Mouse (Mus musculus): Measurements from ENCODE around the gene Sp8. TPM values are rescaled to one million over a fixed set of nuclear protein-coding genes. Genes with fewer than 3 reads are reported as not detected.

Sp8 gene
- polyA plus RNA-seq (2015; fragmentation: Nextera tagmentation; extraction: Ambion mirVana) = 0.07 TPM in 1 of 2 replicates, not detected in the other

DNA sequence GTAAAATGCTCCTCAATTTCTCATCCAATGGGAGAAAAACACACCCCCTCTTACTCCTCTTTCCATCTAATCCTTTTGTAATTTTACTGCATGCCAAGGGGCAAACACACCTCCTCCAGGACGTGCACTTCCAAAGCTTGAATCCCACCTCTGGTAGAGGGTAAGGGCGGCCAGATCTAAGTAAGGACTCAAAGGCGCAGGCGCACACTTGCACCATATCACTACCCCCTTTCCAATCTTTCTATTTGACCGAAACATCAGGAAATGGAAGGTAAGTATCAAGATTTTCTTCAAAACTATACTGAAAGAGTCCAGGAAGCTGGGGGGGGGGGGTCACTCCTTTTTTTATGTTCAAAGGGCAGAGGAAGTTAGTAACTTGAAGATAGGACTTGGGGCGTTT, at the start of gene Sp8:
Gene Sp8 (plus strand): TSS at position 109 of the 400 bp plus-strand sequence.
- DNase-seq (ENCODE audit: low spot score) = no peak

- DNase-seq (ENCODE audit: low spot score) = no peak
Measured at GRCm38 (mm10) chr12:118811328-118811961, 34.7 kb upstream of the Sp8 start.

GRCm38 (mm10) chr12:118814561-118814960, 31.6 kb upstream of the Sp8 start:
- no peak for DNase-seq (ENCODE audit: low spot score)

GRCm38 (mm10) chr12:118816156-118816555, 30.0 kb upstream of the Sp8 start:
- no peak for DNase-seq (ENCODE audit: low spot score)

GRCm38 (mm10) chr12:118829881-118830280, 16.2 kb upstream of the Sp8 start:
- DNase-seq (ENCODE audit: low spot score) = no peak

DNA sequence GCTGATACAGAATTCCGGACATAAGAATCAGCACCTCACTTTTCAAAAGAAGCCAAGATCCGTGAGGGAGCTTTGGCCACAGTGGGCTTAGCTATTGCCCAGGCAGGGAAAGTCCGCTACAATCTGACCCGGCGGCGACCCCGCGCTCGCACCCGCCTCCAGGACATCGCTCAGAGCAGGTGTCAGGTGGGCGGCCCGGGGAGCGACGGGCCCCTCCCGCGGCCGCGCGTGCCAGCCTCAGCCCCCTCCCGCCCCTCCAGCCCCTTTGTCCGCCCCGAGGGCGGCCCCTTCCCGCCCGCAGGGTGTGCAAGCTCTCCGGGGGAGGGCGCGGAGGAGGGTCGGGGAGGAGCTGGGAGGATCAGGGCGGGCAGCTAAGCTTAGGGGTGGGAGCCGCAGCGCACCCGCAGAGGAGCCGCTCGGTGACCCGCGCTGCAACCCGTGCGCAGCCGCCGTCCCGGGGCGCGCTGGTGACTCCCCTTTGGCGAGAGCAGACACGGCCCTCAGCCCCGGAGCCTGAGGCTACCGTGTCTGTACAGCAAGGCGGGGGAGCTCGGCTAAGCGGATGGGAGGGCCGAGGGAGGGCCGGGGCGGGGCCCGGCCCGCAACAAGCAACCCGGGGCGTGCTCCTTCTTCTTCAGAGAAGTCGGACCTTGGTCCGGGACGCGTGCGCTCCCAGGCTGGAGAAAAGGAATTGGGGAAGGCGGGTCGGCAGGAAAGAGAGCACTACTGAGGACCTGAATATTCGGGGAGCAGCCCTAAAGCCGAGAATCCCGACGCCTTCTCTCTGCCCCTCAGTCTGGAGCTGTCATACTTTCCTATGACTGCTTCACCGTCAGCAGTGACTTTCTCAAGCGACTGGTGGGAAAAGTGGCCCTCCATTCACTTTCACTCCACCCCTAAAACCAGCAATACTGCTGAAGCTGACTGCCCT, 9.5 kb upstream of the Sp8 start:
- no peak for DNase-seq (ENCODE audit: low spot score)

GRCm38 (mm10) chr12:118837361-118837760, 8.8 kb upstream of the Sp8 start:
- no peak for DNase-seq (ENCODE audit: low spot score)

GRCm38 (mm10) chr12:118838260-118838659, 7.9 kb upstream of the Sp8 start:
- DNase-seq (ENCODE audit: low spot score) = no peak

DNA sequence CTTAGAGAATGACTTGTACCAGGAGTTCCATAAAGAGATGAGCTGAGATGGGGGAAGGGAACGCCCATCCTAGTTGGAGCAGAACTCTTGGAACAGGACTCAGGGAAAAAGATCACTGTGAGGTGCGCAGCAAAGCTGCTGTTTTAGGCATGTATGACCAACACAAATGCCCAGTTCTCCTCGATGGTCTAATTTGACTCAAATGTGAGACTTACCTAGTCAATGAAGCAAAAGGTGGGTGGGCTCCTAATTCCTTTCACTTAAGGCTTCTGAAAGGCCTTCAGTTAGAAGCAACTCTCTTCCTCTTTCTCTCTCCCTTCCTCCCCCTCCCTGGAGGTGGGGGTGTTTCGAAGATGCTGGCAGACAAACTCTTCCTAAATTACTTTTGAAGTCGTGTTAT, 6.7 kb upstream of the Sp8 start:
- DNase-seq (ENCODE audit: low spot score) = no peak

DNA sequence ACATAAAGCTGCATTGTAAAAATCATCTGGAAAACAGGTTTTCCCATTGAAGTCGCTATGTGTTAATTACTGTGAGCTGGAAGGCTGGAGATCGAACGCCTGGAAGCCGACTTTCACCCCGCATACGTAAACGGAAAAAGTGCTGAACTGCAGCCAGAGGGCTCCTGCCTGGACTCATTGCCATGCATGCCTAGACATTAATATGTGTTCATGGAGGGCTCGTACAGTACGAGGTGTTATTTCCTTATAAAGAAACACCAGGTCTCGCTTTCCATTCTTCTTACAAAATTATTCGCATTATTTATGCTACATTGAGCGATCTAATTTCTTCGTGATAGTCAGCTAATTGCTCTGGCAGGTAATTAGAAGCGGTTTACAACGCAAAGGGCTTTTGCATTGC, 5.8 kb upstream of the Sp8 start:
- no peak for DNase-seq (ENCODE audit: low spot score)

- DNase-seq (ENCODE audit: low spot score) = no peak
Measured at GRCm38 (mm10) chr12:118840861-118841260, 5.3 kb upstream of the Sp8 start.

GRCm38 (mm10) chr12:118841381-118841922, 4.7 kb upstream of the Sp8 start:
- DNase-seq (ENCODE audit: low spot score) = no peak

DNA sequence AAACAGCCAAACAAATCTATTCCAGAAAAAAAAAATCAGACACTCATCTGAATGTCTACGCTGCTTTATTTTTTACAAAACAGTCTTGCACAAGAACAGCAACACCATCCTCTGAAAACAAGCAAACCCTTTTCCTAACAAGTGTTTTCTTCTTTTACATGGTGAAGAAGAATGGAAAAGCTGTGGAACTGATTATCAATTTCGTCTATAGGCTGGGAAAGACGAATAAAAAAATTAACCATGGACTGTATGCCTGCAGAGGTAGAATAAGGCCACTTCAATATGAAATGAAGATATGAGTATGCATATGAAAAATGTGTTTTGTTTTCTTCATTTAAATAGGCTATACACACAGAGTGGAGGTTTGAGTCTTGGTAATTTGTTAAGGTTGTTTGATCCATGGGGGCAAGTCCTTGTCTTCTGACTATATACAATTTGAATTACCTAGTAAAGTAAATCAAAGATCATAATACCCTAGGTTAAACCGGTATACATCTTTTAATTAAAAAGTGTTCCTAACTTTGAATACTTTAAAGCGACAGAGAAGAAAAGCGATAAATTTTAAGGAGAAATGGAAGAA, 4.1 kb upstream of the Sp8 start:
- DNase-seq (ENCODE audit: low spot score) = no peak

DNA sequence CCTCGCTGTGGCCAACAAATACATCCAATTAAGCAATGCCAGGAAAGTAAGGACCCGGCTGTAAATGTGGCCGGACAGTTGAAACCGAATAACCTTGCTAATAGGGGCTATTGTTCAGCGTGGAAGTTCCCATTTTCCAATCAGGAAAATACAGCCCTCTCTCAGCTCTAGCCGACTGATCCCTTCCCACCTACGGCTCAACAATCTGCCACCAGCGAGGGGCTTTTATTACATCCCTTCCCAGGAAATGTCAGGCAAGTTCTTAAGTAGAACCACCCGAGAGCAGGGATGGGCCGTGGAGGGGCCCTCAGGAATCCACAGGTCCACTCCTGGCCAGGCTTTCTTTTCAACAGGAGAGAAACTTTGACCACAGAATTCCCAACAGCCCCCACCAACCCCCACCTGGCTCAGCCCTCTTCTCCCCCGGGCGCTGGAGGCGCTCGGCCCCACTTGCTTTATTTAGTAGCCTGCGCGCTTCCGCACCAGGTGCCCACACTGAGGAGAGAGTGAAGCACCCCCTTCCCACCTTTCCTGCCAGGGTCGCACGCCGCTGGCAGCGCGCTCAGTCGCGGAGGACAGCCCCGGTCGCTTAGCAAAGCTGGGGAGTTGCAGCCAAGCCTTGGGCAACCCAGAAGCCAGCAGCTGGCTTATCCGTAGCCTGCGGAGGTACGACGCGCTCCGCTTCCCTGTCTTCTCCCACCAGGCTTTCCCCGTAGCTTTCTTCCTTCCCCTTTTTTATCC, 3.3 kb upstream of the Sp8 start:
- DNase-seq (ENCODE audit: low spot score) = no peak

DNA sequence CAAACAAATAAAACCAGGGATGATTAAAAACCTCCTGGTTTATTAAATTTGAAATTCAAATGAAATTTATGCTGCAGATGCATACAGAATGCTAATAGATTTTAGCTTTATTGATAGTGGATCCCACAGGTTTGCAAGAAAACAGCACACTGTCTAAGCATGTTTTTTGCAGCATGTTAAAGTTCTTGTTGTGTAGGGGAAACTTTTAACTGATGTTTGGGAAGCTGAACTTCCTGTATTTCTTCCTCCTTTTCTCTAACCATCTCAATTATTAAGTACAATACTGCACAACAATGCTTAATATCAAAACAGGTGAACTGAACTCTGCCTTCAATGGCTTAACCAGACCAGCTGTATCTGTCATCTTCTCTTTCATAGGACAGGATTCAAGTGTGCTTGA, 2.0 kb upstream of the Sp8 start:
- DNase-seq (ENCODE audit: low spot score) = no peak

GRCm38 (mm10) chr12:118844841-118845240, 1.3 kb upstream of the Sp8 start:
- DNase-seq (ENCODE audit: low spot score) = no peak

GRCm38 (mm10) chr12:118845351-118845750, 778 bp upstream of the Sp8 start:
- DNase-seq (ENCODE audit: low spot score) = no peak

DNA sequence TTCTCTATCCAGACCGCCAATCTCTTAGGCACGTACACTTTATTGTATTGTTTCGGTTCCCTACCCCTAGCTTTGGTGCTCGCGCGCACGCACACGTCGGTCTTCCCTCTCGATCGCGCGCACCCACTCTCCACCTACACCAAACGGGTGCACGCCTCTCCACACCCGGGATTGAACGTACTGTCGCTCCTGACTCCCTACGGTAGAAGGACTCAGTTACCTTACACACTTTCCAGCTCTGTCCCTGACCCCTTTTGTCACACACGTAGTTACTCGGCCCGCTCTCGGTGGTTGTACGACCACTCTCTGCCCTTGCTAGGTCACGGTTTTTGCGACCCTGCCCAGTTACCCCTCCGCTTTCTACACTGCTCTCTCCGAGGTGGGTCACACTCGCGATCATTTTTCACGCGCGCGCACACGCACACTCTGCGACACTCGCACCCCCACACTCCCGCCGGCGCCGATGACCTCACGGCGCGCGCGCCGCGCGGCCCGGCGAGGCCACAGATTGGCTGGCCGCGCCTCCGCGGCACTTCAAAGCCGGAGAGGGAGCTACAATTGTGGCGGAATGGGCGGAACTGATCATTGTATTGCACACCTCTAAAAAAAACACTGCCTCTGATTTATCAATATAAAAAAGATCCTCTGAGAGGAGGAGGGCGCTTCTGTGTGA, 656 bp downstream of the Sp8 start:
- DNase-seq (ENCODE audit: low spot score) = no peak

- no peak for DNase-seq (ENCODE audit: low spot score)
Measured at GRCm38 (mm10) chr12:118847381-118847780, 1.3 kb downstream of the Sp8 start.

DNA sequence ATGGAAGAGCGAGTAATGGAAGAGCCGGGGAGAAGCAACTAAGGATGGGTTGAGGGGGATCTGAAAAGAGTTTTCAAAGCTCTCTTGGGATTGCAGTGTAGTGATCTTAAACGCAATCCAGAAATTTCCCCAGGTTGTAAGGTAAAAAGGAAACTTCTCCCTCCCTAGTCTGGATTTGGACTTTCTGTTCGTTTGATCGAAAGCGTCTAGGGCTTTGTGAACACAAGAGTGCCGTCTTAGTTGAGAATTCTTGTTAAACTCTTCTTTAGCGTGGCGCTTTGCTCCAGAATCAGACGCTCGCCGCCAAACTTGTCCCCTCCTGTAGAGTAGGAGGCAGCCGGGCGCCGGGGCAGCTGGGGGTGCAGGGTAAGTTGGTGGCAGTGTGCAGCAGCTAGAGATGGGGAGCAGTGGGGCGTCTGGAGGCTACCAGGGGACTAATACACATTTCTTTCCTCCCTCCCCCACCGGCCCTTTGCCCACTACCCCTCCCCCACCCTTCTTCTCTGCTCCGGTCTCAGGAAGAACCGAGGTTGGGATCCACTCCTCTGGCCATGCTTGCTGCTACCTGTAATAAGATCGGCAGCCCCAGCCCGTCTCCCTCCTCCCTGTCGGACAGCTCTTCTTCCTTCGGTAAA, 1.8 kb downstream of the Sp8 start:
- no peak for DNase-seq (ENCODE audit: low spot score)

All from thymus, postnatal 0 days (tissue).